Comparison of ENCODE assay signal across 18 mouse cellular contexts in genomic region chr1:144113438-144114074, GRCm38 (mm10).
A peak's percentile ranks its signal among the peaks of the same experiment; 100 is the strongest.
DNase-seq lines count a peak whose midpoint lies in the region; ATAC-seq and TF ChIP-seq lines count a peak whose summit lies in the region.
"Had no signal": no experiment of that assay in that cellular context is flagged by ENCODE, and none has a peak within 500 bp of the region (broad histone marks: within the 10 kb centered on the region; RNA-seq: fewer than 3 reads in every experiment).

No protein-coding gene starts in this region.

- H3K4me3 ChIP-seq in kidney, adult 2 months (ENCODE audit: insufficient read depth, low read depth, low read length), result no peak overlapping the region
- no peak overlapping the region for H3K4me3 ChIP-seq in kidney, embryonic 15.5 days (replicated peaks)
- H3K4me3 ChIP-seq: forebrain, embryonic 12.5 days; gastrocnemius, adult 2 months; hindbrain, embryonic 10.5 days; limb, embryonic 15.5 days; megakaryocyte, embryonic 14.5 days had no signal

- H3K4me1 ChIP-seq in kidney, adult 2 months (ENCODE audit: control insufficient read depth, insufficient read depth, low read length), result no peaks in the 10 kb centered on the region; the same call in 1 of the 2 replicates
- no peaks in the 10 kb centered on the region for H3K4me1 ChIP-seq in kidney, embryonic 15.5 days
- H3K4me1 ChIP-seq: forebrain, embryonic 12.5 days; hindbrain, embryonic 10.5 days had no signal

- TF ChIP-seq CTCF in kidney, adult 2 months (conservative IDR thresholded peaks at IDR 0.05; ENCODE audit: insufficient read depth, insufficient read length, low read depth, low read length), result no peak

- H3K27ac ChIP-seq in kidney, adult 2 months (ENCODE audit: insufficient read depth, low read depth, low read length), result peak overlapping the region; percentile 93
- no peak overlapping the region for H3K27ac ChIP-seq in kidney, embryonic 15.5 days
- H3K27ac ChIP-seq: forebrain, embryonic 12.5 days; gastrocnemius, adult 2 months; hindbrain, embryonic 10.5 days; limb, embryonic 15.5 days had no signal

- no peaks in the 10 kb centered on the region for H3K27me3 ChIP-seq in kidney, adult 2 months (replicated peaks; ENCODE audit: control insufficient read depth, insufficient read depth, low read length)
- H3K27me3 ChIP-seq in kidney, embryonic 15.5 days, result no peaks in the 10 kb centered on the region
- H3K27me3 ChIP-seq: forebrain, embryonic 12.5 days; limb, embryonic 15.5 days; megakaryocyte, embryonic 14.5 days had no signal

- no peak overlapping the region for H3K9ac ChIP-seq in kidney, embryonic 15.5 days
- H3K9ac ChIP-seq: forebrain, embryonic 12.5 days; limb, embryonic 15.5 days had no signal

- 65% methylated on average over 6 of the region's 6 CpGs for WGBS in kidney, adult 2 months
- WGBS in kidney, embryonic 15.5 days, result 75% methylated on average over 6 of the region's 6 CpGs

- no peak for DNase-seq in cerebellum, adult 11-12 months
- DNase-seq in kidney, adult 2 months, result peak; percentile 59
- peak; percentile 52 to 56 for DNase-seq in cerebellum, postnatal 36 days
- no peak for DNase-seq in urinary bladder, adult 2 months (ENCODE audit: low spot score)
- DNase-seq: gastrocnemius, adult 2 months; layer of hippocampus, postnatal 36 days; lung, adult 2 months; thymus, adult 2 months had no signal

- H3K9me3 ChIP-seq in kidney, embryonic 15.5 days (replicated peaks), result no peaks in the 10 kb centered on the region
- H3K9me3 ChIP-seq: forebrain, embryonic 12.5 days; hindbrain, embryonic 10.5 days; limb, embryonic 15.5 days; megakaryocyte, embryonic 14.5 days had no signal

- H3K36me3 ChIP-seq in kidney, adult 2 months (ENCODE audit: control insufficient read depth, insufficient read depth, low read length), result no peaks in the 10 kb centered on the region
- H3K36me3 ChIP-seq in kidney, embryonic 15.5 days, result no peaks in the 10 kb centered on the region
- H3K36me3 ChIP-seq: forebrain, embryonic 12.5 days; hindbrain, embryonic 10.5 days; limb, embryonic 15.5 days had no signal

- H3K4me2 ChIP-seq in kidney, embryonic 15.5 days, result no peak overlapping the region
- H3K4me2 ChIP-seq: forebrain, embryonic 12.5 days; heart, embryonic 11.5 days; limb, embryonic 15.5 days had no signal

- ATAC-seq in cerebellum, adult (ENCODE audit: insufficient number of reproducible peaks, low FRiP score, low TSS enrichment), result peak; percentile 36; the same call in 1 of the 2 replicates
- no peak for ATAC-seq in kidney, embryonic 15.5 days (replicated peaks; ENCODE audit: low FRiP score)
- peak; percentile 86 for ATAC-seq in megakaryocyte progenitor cell, adult 5-6 weeks (replicated peaks; ENCODE audit: poor library complexity)
- no peak for ATAC-seq in activated CD4-positive, CD25-positive, alpha-beta regulatory T cell, adult 4 months
- ATAC-seq: intestine, postnatal 0 days had no signal

- no peak for TF ChIP-seq POLR2A in kidney, adult 2 months (IDR thresholded peaks at IDR 0.05; ENCODE audit: low read depth, low read length)

Comparison
In these comparisons a context has a peak if more than half of its experiments do, and no peak if none do; other contexts are left out.
1. DNase-seq: peak in kidney, adult 2 months (single experiment) and cerebellum, postnatal 36 days (2 of 2); none in cerebellum, adult 11-12 months (single experiment) and urinary bladder, adult 2 months (single experiment).
2. ATAC-seq: peak in cerebellum, adult (single experiment) and megakaryocyte progenitor cell, adult 5-6 weeks (single experiment); none in kidney, embryonic 15.5 days (single experiment) and activated CD4-positive, CD25-positive, alpha-beta regulatory T cell, adult 4 months (single experiment).